In the genomic region with DNA sequence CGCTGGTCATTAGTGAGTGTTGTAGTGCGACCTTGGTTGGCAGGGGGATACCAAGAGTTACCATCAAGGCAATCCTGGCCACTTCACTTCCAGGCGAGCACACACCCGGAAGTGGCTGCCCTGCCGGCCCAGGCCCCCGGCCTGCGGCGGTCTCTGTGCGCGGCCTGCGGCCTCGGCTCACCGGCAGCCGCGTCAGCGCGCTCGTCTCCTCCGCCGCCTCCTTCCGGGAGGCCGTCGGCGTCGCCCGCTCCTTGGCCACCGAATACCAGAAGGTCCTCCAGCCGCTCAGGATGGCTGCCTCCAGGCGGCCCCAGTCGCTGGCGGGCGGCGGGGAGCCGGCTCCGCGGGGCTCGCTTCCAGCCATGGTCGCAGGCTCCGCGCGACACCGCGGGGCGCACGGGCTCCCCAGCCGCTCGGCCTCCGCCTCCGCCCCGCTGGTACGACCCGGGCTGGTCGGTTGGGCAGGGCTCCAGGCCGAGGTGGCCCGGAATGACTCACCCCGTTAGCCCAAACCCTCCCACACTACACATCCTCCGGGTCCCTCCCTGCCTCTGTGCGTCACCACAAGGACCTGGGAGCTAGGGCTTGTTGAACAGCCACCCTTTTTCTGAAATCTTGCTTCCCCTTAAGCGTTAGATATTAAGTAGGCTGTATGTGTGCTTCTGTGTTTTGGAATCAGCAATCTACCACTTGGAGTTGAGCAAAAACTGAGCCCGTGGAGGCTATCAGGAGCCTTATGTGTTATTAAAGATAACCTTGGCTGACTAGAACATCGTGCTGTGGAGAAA, we compare ENCODE assay signal across 8 mouse cellular contexts. TPM values are rescaled to one million over a fixed set of nuclear protein-coding genes. Genes with fewer than 3 reads are reported as not detected.
DNase-seq lines count a peak whose midpoint lies in the region; ATAC-seq and TF ChIP-seq lines count a peak whose summit lies in the region.

A gene (minus strand): TSS at position 513 of the 788 bp plus-strand sequence.

- H3K36me3 ChIP-seq in embryonic facial prominence, embryonic 11.5 days (replicated peaks; ENCODE audit: control insufficient read depth, insufficient read depth, low read depth, low read length): no peaks in the 10 kb centered on the region
- H3K36me3 ChIP-seq in intestine, postnatal 0 days (ENCODE audit: control insufficient read depth, insufficient read depth): 0 out of 2 replicates have a peak, but pooled peaks cover 13% of the 10 kb centered on the region
- H3K36me3 ChIP-seq in midbrain, embryonic 10.5 days: peaks cover 27% of the 10 kb centered on the region

- WGBS in embryonic facial prominence, embryonic 11.5 days: 2% methylated on average over 50 of the region's 61 CpGs
- under 1% methylated on average over 57 of the region's 61 CpGs for WGBS in intestine, postnatal 0 days
- 2% methylated on average over 60 of the region's 61 CpGs for WGBS in midbrain, embryonic 10.5 days

- peak; percentile 94 for DNase-seq in adrenal gland, postnatal 14 days
- peak; percentile 68 for DNase-seq in embryonic facial prominence, embryonic 11.5 days (ENCODE audit: low spot score)
- peak; percentile 78 to 82 for DNase-seq in left cerebral cortex, postnatal 36 days (ENCODE audit: low spot score in 2 of 2)
- DNase-seq in midbrain, embryonic 10.5 days (ENCODE audit: low spot score): peak; percentile 72
- DNase-seq in right cerebral cortex, postnatal 4 days: peak; percentile 71
- DNase-seq in yolk sac, embryonic 10.5 days (ENCODE audit: low spot score): peak; percentile 74

- H3K4me1 ChIP-seq in embryonic facial prominence, embryonic 11.5 days (ENCODE audit: control insufficient read depth, insufficient read depth, low read length): no peaks in the 10 kb centered on the region
- H3K4me1 ChIP-seq in intestine, postnatal 0 days (replicated peaks; ENCODE audit: control insufficient read depth, insufficient read depth, low read length): no peaks in the 10 kb centered on the region
- H3K4me1 ChIP-seq in midbrain, embryonic 10.5 days: peaks cover 10% of the 10 kb centered on the region; the same call in 1 of the 2 replicates

- H3K4me3 ChIP-seq in embryonic facial prominence, embryonic 11.5 days (ENCODE audit: low read depth, low read length): peak within 1 kb of the TSS; percentile 67
- H3K4me3 ChIP-seq in intestine, postnatal 0 days (ENCODE audit: low read depth, low read length): peak within 1 kb of the TSS; percentile 71
- H3K4me3 ChIP-seq in midbrain, embryonic 10.5 days: peak within 1 kb of the TSS; percentile 74

- H3K27ac ChIP-seq in embryonic facial prominence, embryonic 11.5 days (replicated peaks; ENCODE audit: low read depth, low read length): peak within 1 kb of the TSS; percentile 78
- peak within 1 kb of the TSS; percentile 99 for H3K27ac ChIP-seq in intestine, postnatal 0 days (ENCODE audit: low read depth, low read length)
- H3K27ac ChIP-seq in midbrain, embryonic 10.5 days (replicated peaks): peak within 1 kb of the TSS; percentile 96

- intact Hi-C loops in left cerebral cortex, postnatal 36 days (cut with DNase I): loop anchor here (1.0 to 10.0 kb wide), 3 partner anchors 16 to 684 kb away; a partner anchor contains a TSS

- no peaks in the 10 kb centered on the region for H3K27me3 ChIP-seq in embryonic facial prominence, embryonic 11.5 days (ENCODE audit: control insufficient read depth, insufficient read depth, low read length)
- H3K27me3 ChIP-seq in intestine, postnatal 0 days (replicated peaks; ENCODE audit: control insufficient read depth, insufficient read depth, low read length): no peaks in the 10 kb centered on the region
- H3K27me3 ChIP-seq in midbrain, embryonic 10.5 days (ENCODE audit: low read depth, poor library complexity, severe bottlenecking): no peaks in the 10 kb centered on the region

- H3K4me2 ChIP-seq in embryonic facial prominence, embryonic 11.5 days (ENCODE audit: low read depth, low read length): peak within 1 kb of the TSS; percentile 78
- peak within 1 kb of the TSS; percentile 87 for H3K4me2 ChIP-seq in intestine, postnatal 0 days (replicated peaks; ENCODE audit: low read depth)

- no peaks in the 10 kb centered on the region for H3K9me3 ChIP-seq in embryonic facial prominence, embryonic 11.5 days (replicated peaks; ENCODE audit: control insufficient read depth, low read length)
- H3K9me3 ChIP-seq in intestine, postnatal 0 days (ENCODE audit: control insufficient read depth): no peaks in the 10 kb centered on the region
- no peaks in the 10 kb centered on the region for H3K9me3 ChIP-seq in midbrain, embryonic 10.5 days (replicated peaks)

- H3K9ac ChIP-seq in embryonic facial prominence, embryonic 11.5 days (replicated peaks; ENCODE audit: low read length): peak within 1 kb of the TSS; percentile 94
- peak within 1 kb of the TSS; percentile 97 for H3K9ac ChIP-seq in intestine, postnatal 0 days (ENCODE audit: low read depth, low read length)

- peak; percentile 98 for ATAC-seq in embryonic facial prominence, embryonic 11.5 days (replicated peaks; ENCODE audit: insufficient number of reproducible peaks, low FRiP score, low TSS enrichment, low read depth)
- peak; percentile 89 for ATAC-seq in granulocyte monocyte progenitor cell, adult 5-6 weeks (replicated peaks; ENCODE audit: poor library complexity, severe bottlenecking)
- peak; percentile 95 for ATAC-seq in intestine, postnatal 0 days

- no peak for TF ChIP-seq CTCF in intestine, postnatal 0 days (IDR thresholded peaks at IDR 0.05; ENCODE audit: low read depth)

RNA-seq across cellular contexts. Expression of the gene that starts here (rescaled TPM):
- total RNA-seq in adrenal gland, postnatal 14 days (2021): 16.7 and 18.4 TPM in 2 replicates
- 5.4 and 6.2 TPM in 2 replicates for polyA plus RNA-seq in embryonic facial prominence, embryonic 11.5 days (2014; fragmentation: Nextera tagmentation; extraction: Ambion mirVana)
- 13.8 and 21.4 TPM in 2 replicates for total RNA-seq in granulocyte monocyte progenitor cell, adult 5-6 weeks (2014; fragmentation: Nextera tagmentation)
- 8.3 and 12.3 TPM in 2 replicates for total RNA-seq in granulocyte monocyte progenitor cell, adult 5-6 weeks (2017)
- 18.8 and 19.2 TPM in 2 replicates for polyA plus RNA-seq in intestine, postnatal 0 days (2015; fragmentation: Nextera tagmentation; extraction: Ambion mirVana)
- 1 to 10 TPM; 6.9 to 7.5 TPM for total RNA-seq in left cerebral cortex, postnatal 36 days (2021)
- polyA plus RNA-seq in midbrain, embryonic 10.5 days (2016; fragmentation: Nextera tagmentation; extraction: Ambion mirVana): 4.4 and 5.0 TPM in 2 replicates

Comparison
In these comparisons a context has a peak if more than half of its experiments do, and no peak if none do; other contexts are left out.
1. Peak in every context shown above with its lines: DNase-seq, ATAC-seq, H3K4me3 ChIP-seq and H3K27ac ChIP-seq.